Mouse (Mus musculus) lung, postnatal 0 days (tissue): ENCODE measurements at regions not wholly inside any gene's neighbourhood (a gene's known extent, or its start where the extent isn't known, plus 50 kb on each side); places are given as distances from the start of the nearest gene placed in this dataset.

Source experiments
- ATAC-seq: fragments of 200-750 bp; cut with Nextera tagmentation; 2 replicates; pipeline ENCODE4 v1.8.0; 2017; ENCODE audit warnings: moderate library complexity
- DNase-seq: peaks from one replicate; pipeline ENCODE4 v3.0.0-alpha.2; 2016; ENCODE audit warnings: low spot score
- H3K27ac ChIP-seq: fragments of 300-500 bp; sonication (generic); 2 replicates; pipeline ENCODE4 v1.5.1; 2014; ENCODE audit warnings: antibody characterized with exemption, mild to moderate bottlenecking, low read length, mixed read lengths
- H3K27me3 ChIP-seq: fragments of 300-500 bp; sonication (generic); replicated peaks from 2 replicates; pipeline ENCODE4 v1.6.1; 2014; ENCODE audit warnings: low read length, mixed read lengths; ENCODE audit not compliant: insufficient read depth
- H3K36me3 ChIP-seq: fragments of 300-500 bp; sonication (generic); 2 replicates; pipeline ENCODE4 v1.6.1; 2014; ENCODE audit warnings: low read length, mixed read lengths; ENCODE audit not compliant: insufficient read depth
- H3K4me1 ChIP-seq: fragments of 300-500 bp; sonication (generic); 2 replicates; pipeline ENCODE4 v1.6.1; 2014; ENCODE audit warnings: antibody characterized with exemption, low read depth, low read length, mixed read lengths; ENCODE audit not compliant: insufficient read depth
- H3K4me2 ChIP-seq: fragments of 300-500 bp; sonication (generic); replicated peaks from 2 replicates; pipeline ENCODE4 v1.6.1; 2014; ENCODE audit warnings: low read depth, mild to moderate bottlenecking, low read length, moderate library complexity, mixed read lengths
- H3K4me3 ChIP-seq: fragments of 300-500 bp; sonication (generic); 2 replicates; pipeline ENCODE4 v1.5.1; 2014; ENCODE audit warnings: low read depth, low read length
- H3K9ac ChIP-seq: fragments of 300-500 bp; sonication (generic); replicated peaks from 2 replicates; pipeline ENCODE4 v1.6.1; 2014; ENCODE audit warnings: low read depth, mild to moderate bottlenecking
- H3K9me3 ChIP-seq: fragments of 300-500 bp; sonication (generic); 2 replicates; pipeline ENCODE4 v1.6.1; 2016; ENCODE audit warnings: low read length, mixed read lengths
- CTCF ChIP-seq: IDR thresholded peaks from 2 replicates; pipeline ENCODE4 v1.5.1; 2016; ENCODE audit warnings: antibody characterized with exemption, mild to moderate bottlenecking
- EP300 ChIP-seq: IDR thresholded peaks from 2 replicates; pipeline ENCODE4 v1.6.1; 2016; ENCODE audit warnings: antibody characterized with exemption, mild to moderate bottlenecking, control low read depth
- WGBS: fragments of 180-500 bp; shearing (Covaris S2); extraction: QIAGEN DNeasy Blood & Tissue Kit; methylation state at CpG from one replicate; pipeline ENCODE4 v1.1.7; 2014; 5-methylcytosine and 5-hydroxymethylcytosine counted together

DNA sequence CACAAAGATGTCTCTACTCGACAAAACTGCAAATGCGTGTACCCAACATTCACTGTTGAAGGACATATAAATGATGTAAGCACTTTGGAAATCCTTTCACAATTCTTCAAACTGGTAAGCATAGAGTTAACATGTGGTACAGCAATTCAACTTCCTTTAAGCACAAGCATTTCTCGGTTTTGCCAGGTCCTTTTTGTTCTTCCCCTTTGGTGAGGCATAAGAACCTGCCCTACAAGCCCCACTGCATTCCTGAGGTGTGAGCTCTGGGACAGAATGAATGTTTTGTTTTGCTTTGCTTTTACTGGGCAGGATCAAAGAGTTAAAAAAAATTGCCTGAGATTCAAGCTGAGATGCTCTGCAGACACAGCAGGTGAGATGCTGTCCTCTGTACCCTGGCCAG lies 793.9 kb downstream of the Inhba start:
- TF ChIP-seq EP300: no peak
- no peak for TF ChIP-seq CTCF
- H3K9me3 ChIP-seq: no peaks in the 10 kb centered on the region
- H3K4me1 ChIP-seq: no peaks in the 10 kb centered on the region
- no peak overlapping the region for H3K4me3 ChIP-seq
- H3K4me2 ChIP-seq: no peak overlapping the region
- no peak overlapping the region for H3K27ac ChIP-seq
- H3K27me3 ChIP-seq: no peaks in the 10 kb centered on the region
- ATAC-seq: no peak
- DNase-seq: peak; percentile 35
- H3K9ac ChIP-seq: no peak overlapping the region
- H3K36me3 ChIP-seq: no peaks in the 10 kb centered on the region
- 33% methylated on average over 3 of the region's 3 CpGs for WGBS
